Mouse (Mus musculus): Measurements from ENCODE around the gene Hspb2. TPM values are rescaled to one million over a fixed set of nuclear protein-coding genes. Genes with fewer than 3 reads are reported as not detected.
A peak's percentile ranks its signal among the peaks of the same experiment; 100 is the strongest.

The Hspb2 gene
- polyA plus RNA-seq, 1 experiment from 2014 or later, result 39.0 TPM

- Histone ChIP-seq H3K4me3 (peak overlapping the region; percentile 67; the same call in 1 of the 2 replicates), H3K9ac (no peak overlapping the region), H3K27ac (peak overlapping the region; percentile 85), H3K27me3 (no peaks in the 10 kb centered on the region), H3K36me3 (no peaks in the 10 kb centered on the region), H3K4me1 (peaks cover 55% of the 10 kb centered on the region), H3K4me2 (peak overlapping the region; percentile 84), H3K9me3 (no peaks in the 10 kb centered on the region)
- no peak for ATAC-seq (ENCODE audit: insufficient number of reproducible peaks, low FRiP score, low TSS enrichment, low read depth)
- 22% methylated on average over 8 of the region's 8 CpGs for WGBS
These were observed 26.1 kb downstream of the Hspb2 start for GRCm38 (mm10) chr9:50725921-50726590.

- Histone ChIP-seq H3K27ac (no peak overlapping the region), H3K9ac (no peak overlapping the region), H3K4me3 (no peak overlapping the region), H3K9me3 (no peaks in the 10 kb centered on the region), H3K27me3 (no peaks in the 10 kb centered on the region), H3K36me3 (no peaks in the 10 kb centered on the region), H3K4me2 (no peak overlapping the region), H3K4me1 (peaks cover 58% of the 10 kb centered on the region)
- WGBS, result 34% methylated on average over 3 of the region's 3 CpGs
- ATAC-seq (ENCODE audit: insufficient number of reproducible peaks, low FRiP score, low TSS enrichment, low read depth), result no peak
These were observed 27.4 kb downstream of the Hspb2 start for GRCm38 (mm10) chr9:50724661-50725330.

DNA sequence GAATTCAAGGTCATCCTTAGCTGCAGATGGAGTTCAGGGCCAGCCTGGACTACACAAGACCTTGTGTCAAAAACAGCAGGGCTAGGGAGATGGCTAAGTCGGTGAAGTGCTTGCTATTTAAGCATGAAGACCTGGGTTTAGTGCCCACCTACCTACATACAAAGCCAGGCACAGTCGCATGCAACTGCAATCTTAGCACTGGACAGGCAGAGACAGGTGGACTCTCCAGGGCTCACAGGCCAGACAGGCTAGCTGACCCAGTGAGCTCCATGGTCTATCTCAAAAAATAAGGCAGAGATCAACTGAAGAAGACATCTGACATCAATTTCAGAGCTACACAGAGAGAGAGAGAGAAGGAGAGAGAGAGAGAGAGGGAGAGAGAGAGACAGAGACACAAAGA lies 28.0 kb downstream of the Hspb2 start:
- H3K27ac ChIP-seq, result 0 out of 2 replicates have a peak overlapping the region, but pooled peaks have one; percentile 22

DNA sequence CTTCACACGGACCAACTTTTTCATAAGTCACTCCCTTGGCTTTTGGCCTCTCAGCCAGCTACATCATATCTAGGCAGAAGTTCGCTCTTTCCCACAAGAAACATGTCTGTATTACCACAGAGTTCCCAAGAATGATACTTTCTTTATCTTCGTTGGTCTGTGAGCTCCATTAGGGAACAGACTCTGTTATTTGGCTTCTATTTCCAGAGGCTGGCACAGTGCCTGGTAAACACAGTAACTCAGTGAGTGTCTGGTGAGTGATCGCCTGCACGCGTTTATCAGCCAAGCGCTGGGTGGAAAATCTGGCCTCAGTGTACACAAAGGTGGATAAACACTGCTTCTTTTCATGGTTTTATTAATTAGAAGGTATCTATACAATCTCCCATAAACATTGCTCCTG lies 28.7 kb downstream of the Hspb2 start:
- Histone ChIP-seq H3K9ac (no peak overlapping the region), H3K4me1 (peaks cover 53% of the 10 kb centered on the region), H3K4me3 (no peak overlapping the region), H3K9me3 (no peaks in the 10 kb centered on the region), H3K27ac (peak overlapping the region; percentile 54), H3K4me2 (peak overlapping the region; percentile 14; the same call in 1 of the 2 replicates), H3K36me3 (no peaks in the 10 kb centered on the region; the same call in 1 of the 2 replicates), H3K27me3 (no peaks in the 10 kb centered on the region)
- no peak for ATAC-seq (ENCODE audit: insufficient number of reproducible peaks, low FRiP score, low TSS enrichment, low read depth)
- WGBS, result 22% methylated on average over 7 of the region's 7 CpGs

More for the DNA sequence above, 28.0 kb downstream of the Hspb2 start:
- Histone ChIP-seq H3K9ac (no peak overlapping the region), H3K4me1 (peaks cover 58% of the 10 kb centered on the region), H3K4me2 (no peak overlapping the region), H3K9me3 (no peaks in the 10 kb centered on the region), H3K4me3 (no peak overlapping the region), H3K36me3 (no peaks in the 10 kb centered on the region; the same call in 1 of the 2 replicates), H3K27me3 (no peaks in the 10 kb centered on the region)
- WGBS, result 69% methylated on average over 2 of the region's 2 CpGs
- ATAC-seq (ENCODE audit: insufficient number of reproducible peaks, low FRiP score, low TSS enrichment, low read depth), result no peak

DNA sequence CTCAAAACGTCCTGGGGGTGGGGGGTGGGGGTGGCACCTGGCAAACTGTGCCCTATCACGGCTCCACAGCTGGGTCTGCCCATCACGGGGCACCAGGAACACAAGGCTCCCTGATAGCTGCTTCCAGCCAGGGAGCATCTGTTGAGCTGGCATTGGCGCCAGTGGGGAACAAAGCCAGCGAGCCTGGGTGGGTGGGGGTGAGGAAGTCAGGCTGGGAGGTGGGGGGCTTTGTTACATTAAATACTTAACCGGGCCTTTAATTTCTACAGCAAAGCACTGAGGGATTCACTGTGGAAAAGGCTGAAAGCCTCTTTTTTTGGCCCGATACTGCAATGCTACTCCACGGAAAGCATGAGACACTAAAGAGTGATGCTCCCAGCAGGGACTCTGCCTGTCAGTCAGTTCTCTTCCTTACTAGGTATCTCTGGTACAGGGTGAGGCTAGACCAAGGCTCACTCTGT lies 29.7 kb downstream of the Hspb2 start:
- Histone ChIP-seq H3K9ac (no peak overlapping the region), H3K4me2 (no peak overlapping the region), H3K4me3 (no peak overlapping the region), H3K27ac (no peak overlapping the region), H3K36me3 (no peaks in the 10 kb centered on the region; the same call in 1 of the 2 replicates), H3K4me1 (peaks cover 50% of the 10 kb centered on the region), H3K27me3 (no peaks in the 10 kb centered on the region), H3K9me3 (no peaks in the 10 kb centered on the region)
- 46% methylated on average over 8 of the region's 8 CpGs for WGBS
- ATAC-seq (ENCODE audit: insufficient number of reproducible peaks, low FRiP score, low TSS enrichment, low read depth), result no peak

DNA sequence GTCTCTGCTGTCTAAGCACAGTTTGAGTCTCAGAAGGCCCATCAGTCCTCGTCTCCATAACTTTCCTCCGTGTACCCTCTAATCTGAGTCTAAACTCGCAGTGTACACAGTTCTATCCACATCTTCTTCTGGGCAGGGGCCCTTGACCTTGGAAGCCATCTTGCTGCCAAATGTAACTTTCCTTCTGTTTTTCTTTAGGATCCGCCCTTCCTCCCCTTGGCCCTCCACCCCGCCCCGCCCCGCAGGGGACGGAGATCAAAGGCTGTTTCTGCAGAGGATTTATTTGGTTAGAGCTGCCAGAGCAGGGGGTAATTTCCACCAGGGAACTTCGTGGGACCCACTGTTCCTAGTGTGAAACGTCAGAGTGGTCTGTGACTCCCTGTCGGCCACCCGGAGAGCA lies 31.1 kb downstream of the Hspb2 start:
- peaks cover 37% of the 10 kb centered on the region for H3K4me1 ChIP-seq
- no peaks in the 10 kb centered on the region for H3K27me3 ChIP-seq
- no peaks in the 10 kb centered on the region; the same call in 1 of the 2 replicates for H3K36me3 ChIP-seq
- H3K27ac ChIP-seq, result 0 out of 2 replicates have a peak overlapping the region, but pooled peaks have one; percentile 17
- ATAC-seq (ENCODE audit: insufficient number of reproducible peaks, low FRiP score, low TSS enrichment, low read depth), result no peak
- no peaks in the 10 kb centered on the region for H3K9me3 ChIP-seq
- no peak overlapping the region for H3K9ac ChIP-seq
- 0 out of 2 replicates have a peak overlapping the region, but pooled peaks have one; percentile 5 for H3K4me2 ChIP-seq
- WGBS, result 18% methylated on average over 12 of the region's 12 CpGs
- no peak overlapping the region for H3K4me3 ChIP-seq

DNA sequence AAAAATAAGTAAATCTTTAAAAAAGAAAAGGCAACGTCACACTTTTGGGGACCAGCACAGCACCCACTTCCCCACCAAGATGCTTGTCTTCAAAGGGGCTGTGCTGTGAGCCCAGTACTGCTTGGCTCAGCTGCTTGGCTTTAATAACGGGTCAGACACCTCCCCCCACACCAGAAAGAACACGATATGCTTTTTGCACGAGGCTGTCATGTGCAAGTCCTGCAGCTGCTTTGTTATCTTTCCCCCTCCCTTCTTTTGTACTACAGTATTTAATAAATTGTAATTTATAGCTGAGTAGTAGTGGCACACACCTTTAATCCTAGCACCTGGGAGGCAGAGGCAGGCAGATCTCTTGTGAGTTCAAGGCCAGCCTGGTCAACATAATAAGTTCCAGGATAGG lies 33.3 kb downstream of the Hspb2 start:
- H3K27ac ChIP-seq, result no peak overlapping the region
- H3K36me3 ChIP-seq, result no peaks in the 10 kb centered on the region; the same call in 1 of the 2 replicates
- H3K4me1 ChIP-seq, result peaks cover 29% of the 10 kb centered on the region
- H3K4me2 ChIP-seq, result no peak overlapping the region
- no peaks in the 10 kb centered on the region for H3K27me3 ChIP-seq
- no peak for ATAC-seq (ENCODE audit: insufficient number of reproducible peaks, low FRiP score, low TSS enrichment, low read depth)
- no peak overlapping the region for H3K9ac ChIP-seq
- H3K4me3 ChIP-seq, result no peak overlapping the region
- WGBS, result 81% methylated on average over 4 of the region's 4 CpGs
- no peaks in the 10 kb centered on the region for H3K9me3 ChIP-seq

GRCm38 (mm10) chr9:50714188-50714587 lies 38.0 kb downstream of the Hspb2 start:
- H3K27me3 ChIP-seq, result no peaks in the 10 kb centered on the region
- no peak overlapping the region for H3K27ac ChIP-seq
- no peaks in the 10 kb centered on the region for H3K9me3 ChIP-seq
- H3K9ac ChIP-seq, result no peak overlapping the region
- no peak for ATAC-seq (ENCODE audit: insufficient number of reproducible peaks, low FRiP score, low TSS enrichment, low read depth)
- 23% methylated on average over 4 of the region's 4 CpGs for WGBS
- peaks cover 7% of the 10 kb centered on the region for H3K36me3 ChIP-seq
- no peak overlapping the region for H3K4me2 ChIP-seq
- H3K4me1 ChIP-seq, result peaks cover 5% of the 10 kb centered on the region
- no peak overlapping the region for H3K4me3 ChIP-seq

- ATAC-seq (ENCODE audit: insufficient number of reproducible peaks, low FRiP score, low TSS enrichment, low read depth), result no peak
These were observed 40.8 kb downstream of the Hspb2 start for GRCm38 (mm10) chr9:50711337-50711736.

GRCm38 (mm10) chr9:50709108-50709507 lies 43.0 kb downstream of the Hspb2 start:
- 37% methylated on average over 2 of the region's 2 CpGs for WGBS
- Histone ChIP-seq H3K4me2 (no peak overlapping the region), H3K9me3 (no peaks in the 10 kb centered on the region), H3K4me1 (peaks cover under 1% of the 10 kb centered on the region; the same call in 1 of the 2 replicates), H3K9ac (no peak overlapping the region), H3K27me3 (no peaks in the 10 kb centered on the region), H3K27ac (no peak overlapping the region), H3K36me3 (peaks cover 15% of the 10 kb centered on the region), H3K4me3 (no peak overlapping the region)
- ATAC-seq (ENCODE audit: insufficient number of reproducible peaks, low FRiP score, low TSS enrichment, low read depth), result no peak

More at GRCm38 (mm10) chr9:50711337-50711736, 40.8 kb downstream of the Hspb2 start:
- Histone ChIP-seq H3K27ac (no peak overlapping the region), H3K4me3 (no peak overlapping the region), H3K27me3 (no peaks in the 10 kb centered on the region), H3K4me1 (peaks cover 5% of the 10 kb centered on the region), H3K4me2 (no peak overlapping the region), H3K36me3 (peaks cover 15% of the 10 kb centered on the region), H3K9ac (no peak overlapping the region), H3K9me3 (no peaks in the 10 kb centered on the region)
- WGBS, result 82% methylated on average over 4 of the region's 4 CpGs

- Histone ChIP-seq H3K9ac (no peak overlapping the region), H3K27me3 (peaks cover 6% of the 10 kb centered on the region; the same call in 1 of the 2 replicates), H3K36me3 (peaks cover 27% of the 10 kb centered on the region), H3K9me3 (no peaks in the 10 kb centered on the region), H3K4me2 (no peak overlapping the region), H3K4me3 (no peak overlapping the region), H3K27ac (no peak overlapping the region), H3K4me1 (no peaks in the 10 kb centered on the region)
- no peak for ATAC-seq (ENCODE audit: insufficient number of reproducible peaks, low FRiP score, low TSS enrichment, low read depth)
- WGBS, result 71% methylated on average over 6 of the region's 6 CpGs
These were observed 47.2 kb downstream of the Hspb2 start for GRCm38 (mm10) chr9:50704907-50705306.
